Mouse (Mus musculus) heart, postnatal 25 days (tissue): ENCODE results near the gene Cant1. TPM values are rescaled to one million over a fixed set of nuclear protein-coding genes. Genes with fewer than 3 reads are reported as not detected.
"Not testable (repeated sequence)": the region's sequence is repeated elsewhere in the genome, so short reads cannot be mapped to it uniquely, and the experiment has no call there.

ENCODE experiments used
- DNase-seq: peaks from one replicate; pipeline ENCODE4 v3.0.0; 2022; ENCODE audit warnings: low spot score
- intact Hi-C: fragments of 180-260 bp; cut with DNase I; formaldehyde crosslinking; loops from one replicate; pipeline ENCODE4 v1.15.1; 2025
- total RNA-seq, 2 experiments: library from RNA; stranded (reverse); gene quantifications; 2 replicates each; pipeline ENCODE4 v1.2.3; 2021

The Cant1 gene
- total RNA-seq, 2 experiments from 2014 or later = 16.0 to 17.2 TPM

GRCm38 (mm10) chr11:118410073-118410444 lies 8.8 kb downstream of the Cant1 start:
- DNase-seq = no peak
- intact Hi-C loops = no loop called here

DNA sequence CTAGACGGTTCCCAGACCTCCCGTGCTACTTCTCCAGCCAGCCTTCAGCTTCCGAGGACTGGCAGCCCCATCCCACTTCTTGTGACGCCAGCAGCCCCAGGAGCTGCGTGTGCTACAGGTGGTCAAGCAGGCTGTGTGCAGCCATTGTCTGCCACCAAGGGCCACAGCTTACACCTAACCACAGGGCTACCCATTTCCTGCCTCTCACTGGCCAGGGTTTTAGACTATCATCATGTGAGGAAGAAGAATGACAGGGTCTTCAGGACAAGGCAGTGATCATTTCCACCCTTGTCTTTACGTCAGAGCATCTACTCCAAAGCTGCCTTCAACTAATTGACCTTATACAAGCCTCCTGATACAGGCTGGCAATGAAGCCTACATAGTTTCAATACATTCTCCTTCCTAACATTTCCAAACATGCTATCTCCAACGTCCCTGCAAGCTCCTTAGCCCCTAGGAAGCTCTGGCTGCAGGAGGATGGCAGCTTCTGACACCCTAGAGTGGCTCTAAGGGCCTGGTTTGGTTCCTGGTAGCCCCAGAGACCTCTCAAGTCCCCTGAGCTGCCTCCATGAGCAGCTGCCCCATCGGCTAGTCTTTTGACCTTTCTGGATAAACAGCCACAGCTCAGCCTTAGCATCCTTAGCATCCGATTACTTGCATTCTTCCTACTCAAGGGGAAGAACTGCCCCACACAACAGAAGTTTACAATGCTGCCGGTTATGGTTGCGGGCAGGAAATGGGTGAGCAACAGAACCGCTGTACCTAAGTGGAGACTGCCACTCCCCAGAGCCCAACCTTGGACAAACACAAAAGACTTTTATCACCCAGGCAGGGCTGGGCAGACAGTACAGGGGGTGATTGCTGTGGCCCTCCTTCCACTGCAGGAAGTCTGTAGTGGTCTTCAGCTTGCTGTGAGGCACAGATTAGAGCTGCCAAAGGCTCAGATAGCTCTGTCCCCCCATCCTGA lies 9.5 kb downstream of the Cant1 start:
- intact Hi-C loops = no loop called here
- DNase-seq = no peak

DNA sequence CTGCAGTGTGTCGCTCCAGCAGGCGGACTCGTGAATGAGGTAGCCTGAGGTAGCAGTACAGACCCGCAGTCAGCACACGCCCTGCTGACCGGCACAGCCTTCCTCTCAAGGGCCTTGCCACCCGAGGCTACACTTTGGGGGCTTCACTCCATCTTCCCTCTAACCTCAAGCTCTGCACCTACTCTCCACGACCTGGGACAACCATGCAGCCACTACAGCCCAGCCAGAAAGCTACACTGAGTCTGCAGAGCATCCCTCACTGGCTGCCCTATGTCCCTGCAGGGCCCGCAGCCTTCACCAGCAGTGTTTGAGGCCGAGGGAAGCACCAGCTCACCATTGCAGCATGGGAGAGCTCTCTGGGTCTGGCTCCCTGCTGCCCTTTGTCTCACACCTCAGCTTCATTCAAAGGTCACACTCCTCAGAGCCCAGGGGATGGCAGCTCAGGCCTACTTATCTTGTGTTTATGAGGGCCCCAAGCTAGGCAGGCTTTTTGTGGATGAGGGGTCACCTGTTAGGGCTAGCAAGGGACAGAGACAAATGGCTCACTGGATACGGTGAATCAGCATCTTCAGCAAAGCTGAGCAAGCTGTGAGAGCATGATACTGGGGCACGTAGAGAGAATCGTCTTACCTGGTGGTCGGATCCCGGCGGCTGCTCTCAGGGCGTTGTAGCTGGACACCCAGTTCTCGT lies 10.7 kb downstream of the Cant1 start:
- DNase-seq = no peak
- intact Hi-C loops = no loop called here

GRCm38 (mm10) chr11:118407318-118407910 lies 11.5 kb downstream of the Cant1 start:
- intact Hi-C loops = no loop called here
- no peak for DNase-seq

GRCm38 (mm10) chr11:118406521-118406920 lies 12.4 kb downstream of the Cant1 start:
- no peak for DNase-seq
- intact Hi-C loops = no loop called here

DNA sequence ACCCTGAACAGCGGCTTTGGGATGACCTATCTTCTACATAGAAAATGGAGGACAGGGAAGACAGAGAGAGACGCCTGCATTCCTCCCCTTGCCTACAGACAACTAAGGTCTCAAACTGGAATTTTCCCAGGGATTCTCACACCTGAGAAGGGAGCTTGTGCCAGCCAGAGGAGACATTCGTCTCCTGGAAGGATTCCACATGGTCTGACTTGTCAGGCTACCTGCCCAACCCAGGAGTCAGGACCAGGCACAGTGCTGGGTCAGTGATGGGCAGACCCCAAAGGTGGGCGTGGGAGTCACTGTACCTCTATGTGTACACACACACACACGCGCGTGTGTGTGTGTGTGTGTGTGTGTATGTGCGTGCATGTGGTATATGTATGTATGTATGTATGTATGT lies 13.6 kb downstream of the Cant1 start:
- intact Hi-C loops = no loop called here
- DNase-seq = no peak

GRCm38 (mm10) chr11:118403951-118404899 lies 14.7 kb downstream of the Cant1 start:
- DNase-seq = no peak
- intact Hi-C loops = no loop called here

DNA sequence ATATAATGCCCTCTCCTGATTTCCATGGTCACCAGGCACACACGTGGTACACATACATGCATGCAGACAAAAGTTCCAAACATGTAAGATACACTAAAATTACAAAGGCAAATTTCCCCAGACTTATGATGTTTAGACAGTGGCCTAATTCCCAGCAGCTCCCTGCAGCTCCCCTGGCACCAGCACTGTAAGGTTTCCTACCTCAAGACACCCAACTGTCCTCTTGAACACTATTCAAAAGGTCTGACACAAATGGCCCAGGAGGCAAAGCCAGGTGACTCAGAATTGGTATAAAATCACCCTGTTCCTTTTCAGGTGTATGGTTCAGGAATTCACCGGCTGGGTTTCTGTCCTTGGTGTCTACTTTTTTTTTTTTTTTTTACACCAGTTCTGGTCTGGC lies 15.7 kb downstream of the Cant1 start:
- DNase-seq = no peak
- intact Hi-C loops = no loop called here

- peak; percentile 53 for DNase-seq
- intact Hi-C loops = no loop called here
Observed at GRCm38 (mm10) chr11:118401760-118402280, 17.1 kb downstream of the Cant1 start, which contains the start of gene Lgals3bp. Gene Lgals3bp, minus strand, starts transcription at chr11:118402092.

DNA sequence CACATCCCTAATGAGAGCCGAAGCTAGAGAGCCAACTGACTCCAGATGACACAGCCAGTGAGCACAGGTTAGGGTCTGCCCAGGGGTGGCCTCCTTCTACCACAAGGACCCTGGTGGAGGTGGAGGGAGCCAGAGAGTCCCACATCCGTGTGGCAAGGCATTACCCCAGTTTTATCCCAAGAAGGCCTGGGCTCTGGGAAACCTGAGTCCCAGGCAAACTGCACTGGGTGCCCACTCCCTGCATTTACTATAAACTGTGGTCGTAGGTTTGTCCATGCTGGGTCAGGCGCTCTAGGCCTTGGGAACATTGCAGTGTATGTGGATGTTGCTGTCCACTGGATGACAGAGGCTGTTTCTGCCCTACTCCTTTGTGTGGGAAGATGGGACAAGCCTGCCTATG lies 17.7 kb downstream of the Cant1 start:
- intact Hi-C loops = no loop called here
- no peak for DNase-seq

DNA sequence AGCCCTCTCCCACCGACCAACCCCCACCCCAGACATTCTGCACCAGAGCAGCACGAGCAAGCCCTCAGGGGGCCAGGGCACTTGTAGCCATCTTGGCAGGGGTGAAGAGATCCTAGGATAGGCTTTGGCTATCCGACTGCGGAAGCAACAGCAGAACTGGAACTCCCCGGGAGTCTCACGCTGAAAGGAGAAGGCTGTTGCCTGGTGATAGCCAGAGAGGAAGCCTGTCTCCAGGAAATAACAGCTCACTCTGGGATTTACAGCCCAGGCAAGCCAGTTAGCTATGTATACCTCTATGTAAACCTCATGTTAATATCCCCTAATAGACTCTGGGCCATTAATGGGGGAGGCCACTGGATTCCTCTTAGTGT lies 18.3 kb downstream of the Cant1 start:
- no peak for DNase-seq
- intact Hi-C loops = no loop called here

GRCm38 (mm10) chr11:118399891-118400565 lies 18.9 kb downstream of the Cant1 start:
- DNase-seq = no peak
- intact Hi-C loops = no loop called here

GRCm38 (mm10) chr11:118397806-118398530 lies 20.9 kb downstream of the Cant1 start:
- no peak for DNase-seq
- intact Hi-C loops = no loop called here

DNA sequence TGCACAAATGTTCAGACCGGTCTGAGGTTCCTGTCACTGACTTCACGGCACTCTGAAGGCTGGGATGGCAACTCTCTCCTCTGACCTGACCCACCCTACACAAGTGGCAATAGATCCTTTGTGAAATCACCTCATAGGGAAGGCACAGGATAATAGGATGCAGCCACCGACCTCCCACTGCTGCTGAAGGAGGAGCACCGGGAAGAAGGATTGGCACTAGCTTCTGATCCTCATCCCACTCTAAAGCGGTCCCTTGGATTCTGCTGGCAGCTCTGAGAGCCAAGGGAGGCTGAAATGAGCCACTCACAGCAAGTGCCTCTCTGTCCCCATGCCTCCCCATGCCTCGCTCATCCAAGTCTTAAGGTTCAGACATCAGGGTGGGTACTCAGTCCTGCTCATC lies 24.3 kb downstream of the Cant1 start:
- DNase-seq = no peak
- intact Hi-C loops = no loop called here

DNA sequence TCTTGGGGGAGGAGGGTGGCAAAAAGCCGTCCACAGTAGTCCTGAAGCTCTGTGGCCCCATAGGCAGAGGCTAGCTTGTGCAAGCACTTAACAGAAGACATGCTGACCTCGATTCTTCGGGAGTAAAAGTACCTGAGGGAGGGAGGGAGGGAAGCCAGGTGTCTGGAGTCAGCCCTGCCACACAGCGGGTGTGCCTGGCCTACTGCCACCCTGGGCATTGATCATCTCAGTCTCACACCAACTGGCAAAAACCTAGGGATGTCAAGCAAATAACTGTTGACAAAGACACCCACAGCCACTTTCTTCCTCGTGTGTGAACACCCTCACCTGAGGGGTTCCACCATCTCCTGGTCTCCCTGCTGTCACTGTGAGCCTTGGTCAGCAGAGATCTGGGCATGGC lies 24.9 kb downstream of the Cant1 start:
- DNase-seq = no peak
- intact Hi-C loops = no loop called here

DNA sequence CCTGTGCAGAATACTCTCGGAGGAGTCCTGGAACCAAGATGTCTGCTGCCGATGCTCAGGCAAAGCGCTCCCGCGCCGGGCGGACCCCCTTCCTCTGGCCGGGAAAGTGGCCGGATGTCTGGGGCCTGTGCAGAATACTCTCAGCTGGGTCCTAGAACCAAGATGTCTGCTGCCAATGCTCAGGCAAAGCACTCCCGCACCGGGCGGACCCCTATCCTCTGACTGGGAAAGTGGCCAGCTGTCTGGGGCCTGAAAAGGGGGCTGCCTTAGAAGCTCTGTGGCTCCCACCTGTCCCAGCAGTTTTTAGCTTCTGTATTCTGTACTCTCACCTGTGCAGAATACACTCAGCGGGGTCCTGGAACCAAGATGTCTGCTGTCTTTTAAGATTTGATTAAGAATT lies 31.1 kb downstream of the Cant1 start:
- DNase-seq, intact Hi-C loops: not testable (repeated sequence)

- intact Hi-C loops = loop anchor here (1.0 to 2.0 kb wide), 2 partner anchors 62 to 297 kb away; no protein-coding TSS in a partner anchor
- peak; percentile 71 for DNase-seq
Observed at GRCm38 (mm10) chr11:118379251-118380009, 39.5 kb downstream of the Cant1 start.
